Comparison of ENCODE assay signal across 8 mouse cellular contexts in the genomic region with DNA sequence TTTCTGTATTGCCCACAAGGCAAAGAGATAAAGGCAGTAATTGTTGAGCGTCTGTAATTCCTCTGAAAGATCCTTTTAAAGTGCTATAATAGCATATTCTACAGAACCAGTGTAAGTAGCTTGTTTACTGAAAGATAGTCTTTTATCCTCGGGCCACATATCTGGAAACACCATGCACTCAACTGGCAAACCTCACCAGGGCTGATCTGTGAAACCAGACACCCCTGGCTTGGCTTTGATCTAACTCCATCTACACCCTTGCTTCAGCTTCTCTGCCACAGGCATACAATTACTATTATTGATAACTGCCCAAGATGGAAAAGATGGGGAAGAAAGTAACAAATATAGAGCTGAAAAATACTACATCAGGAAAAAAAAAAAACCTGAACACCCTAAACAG. TPM values are rescaled to one million over a fixed set of nuclear protein-coding genes. Genes with fewer than 3 reads are reported as not detected.
A peak's percentile ranks its signal among the peaks of the same experiment; 100 is the strongest.
DNase-seq lines count a peak whose midpoint lies in the region; ATAC-seq and TF ChIP-seq lines count a peak whose summit lies in the region.

No protein-coding gene starts in this region.

- H3K27ac ChIP-seq in kidney, postnatal 0 days: no peak overlapping the region
- H3K27ac ChIP-seq in embryonic facial prominence, embryonic 13.5 days: no peak overlapping the region
- H3K27ac ChIP-seq in intestine, embryonic 15.5 days: no peak overlapping the region
- no peak overlapping the region for H3K27ac ChIP-seq in midbrain, postnatal 0 days (ENCODE audit: low read depth, low read length)

- no peak for TF ChIP-seq CTCF in kidney, postnatal 0 days (IDR thresholded peaks at IDR 0.05; ENCODE audit: low read depth)
- TF ChIP-seq CTCF in midbrain, postnatal 0 days (IDR thresholded peaks at IDR 0.05): no peak

- H3K4me1 ChIP-seq in kidney, postnatal 0 days (replicated peaks; ENCODE audit: insufficient read depth, low read length): 0 out of 2 replicates have a peak, but pooled peaks cover 9% of the 10 kb centered on the region
- peaks cover 10% of the 10 kb centered on the region for H3K4me1 ChIP-seq in embryonic facial prominence, embryonic 13.5 days
- H3K4me1 ChIP-seq in intestine, embryonic 15.5 days (replicated peaks): no peaks in the 10 kb centered on the region
- H3K4me1 ChIP-seq in midbrain, postnatal 0 days (ENCODE audit: insufficient read depth, low read length): no peaks in the 10 kb centered on the region; the same call in 1 of the 2 replicates

- WGBS in kidney, postnatal 0 days: 43% methylated on average over 2 of the region's 2 CpGs
- WGBS in embryonic facial prominence, embryonic 13.5 days: 68% methylated on average over 2 of the region's 2 CpGs
- 33% methylated on average over 2 of the region's 2 CpGs for WGBS in intestine, embryonic 15.5 days
- 65% methylated on average over 2 of the region's 2 CpGs for WGBS in midbrain, postnatal 0 days

- no peaks in the 10 kb centered on the region for H3K36me3 ChIP-seq in kidney, postnatal 0 days (ENCODE audit: insufficient read depth, low read length)
- H3K36me3 ChIP-seq in embryonic facial prominence, embryonic 13.5 days: peaks cover 4% of the 10 kb centered on the region; the same call in 1 of the 2 replicates
- no peaks in the 10 kb centered on the region for H3K36me3 ChIP-seq in intestine, embryonic 15.5 days
- H3K36me3 ChIP-seq in midbrain, postnatal 0 days (ENCODE audit: insufficient read depth, low read length): no peaks in the 10 kb centered on the region

- no peak overlapping the region for H3K9ac ChIP-seq in kidney, postnatal 0 days (ENCODE audit: low read depth, low read length)
- H3K9ac ChIP-seq in embryonic facial prominence, embryonic 13.5 days: no peak overlapping the region; the same call in 1 of the 2 replicates
- no peak overlapping the region for H3K9ac ChIP-seq in intestine, embryonic 15.5 days
- H3K9ac ChIP-seq in midbrain, postnatal 0 days (replicated peaks; ENCODE audit: low read length, poor library complexity, severe bottlenecking): 0 out of 2 replicates have a peak overlapping the region, but pooled peaks have one; percentile 13

- H3K4me2 ChIP-seq in kidney, postnatal 0 days (ENCODE audit: low read length): peak overlapping the region; percentile 68
- H3K4me2 ChIP-seq in embryonic facial prominence, embryonic 13.5 days: peak overlapping the region; percentile 78
- peak overlapping the region; percentile 60 for H3K4me2 ChIP-seq in intestine, embryonic 15.5 days (replicated peaks)
- H3K4me2 ChIP-seq in midbrain, postnatal 0 days (ENCODE audit: low read depth, low read length, poor library complexity, severe bottlenecking): peak overlapping the region; percentile 34; the same call in 1 of the 2 replicates

- no peaks in the 10 kb centered on the region for H3K27me3 ChIP-seq in kidney, postnatal 0 days (ENCODE audit: insufficient read depth, low read length)
- H3K27me3 ChIP-seq in embryonic facial prominence, embryonic 13.5 days: 0 out of 2 replicates have a peak, but pooled peaks cover 3% of the 10 kb centered on the region
- no peaks in the 10 kb centered on the region for H3K27me3 ChIP-seq in intestine, embryonic 15.5 days (replicated peaks)
- no peaks in the 10 kb centered on the region for H3K27me3 ChIP-seq in midbrain, postnatal 0 days (ENCODE audit: insufficient read depth, low read length)

- peak overlapping the region; percentile 94 for H3K4me3 ChIP-seq in kidney, postnatal 0 days (replicated peaks; ENCODE audit: low read depth, low read length)
- H3K4me3 ChIP-seq in embryonic facial prominence, embryonic 13.5 days: peak overlapping the region; percentile 97
- peak overlapping the region; percentile 98 for H3K4me3 ChIP-seq in intestine, embryonic 15.5 days (replicated peaks)
- H3K4me3 ChIP-seq in midbrain, postnatal 0 days (ENCODE audit: low read depth, low read length): peak overlapping the region; percentile 95; the same call in 1 of the 2 replicates

- no peak for DNase-seq in kidney, postnatal 0 days (ENCODE audit: low spot score)
- DNase-seq in kidney, adult 11 months: no peak
- DNase-seq in midbrain, postnatal 0 days (ENCODE audit: low spot score): no peak
- DNase-seq in ovary, adult 18-20 months (ENCODE audit: low spot score): no peak
- no peak for DNase-seq in ovary, postnatal 14 days (ENCODE audit: low spot score)
- DNase-seq in kidney, adult 18-20 months: no peak

- H3K9me3 ChIP-seq in kidney, postnatal 0 days (replicated peaks; ENCODE audit: low read length): no peaks in the 10 kb centered on the region; the same call in 1 of the 2 replicates
- no peaks in the 10 kb centered on the region for H3K9me3 ChIP-seq in embryonic facial prominence, embryonic 13.5 days
- no peaks in the 10 kb centered on the region for H3K9me3 ChIP-seq in intestine, embryonic 15.5 days
- H3K9me3 ChIP-seq in midbrain, postnatal 0 days (ENCODE audit: low read length): no peaks in the 10 kb centered on the region

- ATAC-seq in kidney, postnatal 0 days (replicated peaks; ENCODE audit: low FRiP score, low read depth): no peak
- ATAC-seq in embryonic facial prominence, embryonic 13.5 days (ENCODE audit: insufficient number of reproducible peaks, insufficient read depth, low FRiP score, low TSS enrichment, low read depth): no peak
- no peak for ATAC-seq in intestine, embryonic 15.5 days
- ATAC-seq in midbrain, postnatal 0 days (ENCODE audit: low FRiP score): no peak

RNA-seq across cellular contexts. Expression of a gene that starts 0.4 kb away (rescaled TPM):
- polyA plus RNA-seq in kidney, postnatal 0 days (2015; fragmentation: Nextera tagmentation; extraction: Ambion mirVana): 17.2 and 17.8 TPM in 2 replicates
- polyA plus RNA-seq in embryonic facial prominence, embryonic 13.5 days (2015; fragmentation: Nextera tagmentation; extraction: Ambion mirVana): 21.6 and 23.3 TPM in 2 replicates
- 13.7 and 15.0 TPM in 2 replicates for polyA plus RNA-seq in intestine, embryonic 15.5 days (2015; fragmentation: Nextera tagmentation; extraction: Ambion mirVana)
- total RNA-seq in midbrain, postnatal 0 days (2014; rRNA removed): 40.4 and 45.3 TPM in 2 replicates
- 11.4 and 11.6 TPM in 2 replicates for polyA plus RNA-seq in midbrain, postnatal 0 days (2015; fragmentation: Nextera tagmentation; extraction: Ambion mirVana)

RNA-seq across cellular contexts. Expression of a gene that starts 31.5 kb away (rescaled TPM):
- polyA plus RNA-seq in kidney, postnatal 0 days (2015; fragmentation: Nextera tagmentation; extraction: Ambion mirVana): not detected in 2 replicates
- polyA plus RNA-seq in embryonic facial prominence, embryonic 13.5 days (2015; fragmentation: Nextera tagmentation; extraction: Ambion mirVana): not detected in 2 replicates
- not detected in 2 replicates for polyA plus RNA-seq in intestine, embryonic 15.5 days (2015; fragmentation: Nextera tagmentation; extraction: Ambion mirVana)
- not detected in 2 replicates for total RNA-seq in midbrain, postnatal 0 days (2014; rRNA removed)
- polyA plus RNA-seq in midbrain, postnatal 0 days (2015; fragmentation: Nextera tagmentation; extraction: Ambion mirVana): not detected in 2 replicates

RNA-seq across cellular contexts. Expression of a gene that starts 32.2 kb away (rescaled TPM):
- polyA plus RNA-seq in kidney, postnatal 0 days (2015; fragmentation: Nextera tagmentation; extraction: Ambion mirVana): 45.3 and 49.6 TPM in 2 replicates
- 70.7 and 71.3 TPM in 2 replicates for polyA plus RNA-seq in embryonic facial prominence, embryonic 13.5 days (2015; fragmentation: Nextera tagmentation; extraction: Ambion mirVana)
- polyA plus RNA-seq in intestine, embryonic 15.5 days (2015; fragmentation: Nextera tagmentation; extraction: Ambion mirVana): 43.3 and 45.9 TPM in 2 replicates
- total RNA-seq in midbrain, postnatal 0 days (2014; rRNA removed): 20.7 and 22.1 TPM in 2 replicates
- 54.3 and 57.1 TPM in 2 replicates for polyA plus RNA-seq in midbrain, postnatal 0 days (2015; fragmentation: Nextera tagmentation; extraction: Ambion mirVana)
